8 mouse cellular contexts compared by ENCODE assay signal in the genomic region with DNA sequence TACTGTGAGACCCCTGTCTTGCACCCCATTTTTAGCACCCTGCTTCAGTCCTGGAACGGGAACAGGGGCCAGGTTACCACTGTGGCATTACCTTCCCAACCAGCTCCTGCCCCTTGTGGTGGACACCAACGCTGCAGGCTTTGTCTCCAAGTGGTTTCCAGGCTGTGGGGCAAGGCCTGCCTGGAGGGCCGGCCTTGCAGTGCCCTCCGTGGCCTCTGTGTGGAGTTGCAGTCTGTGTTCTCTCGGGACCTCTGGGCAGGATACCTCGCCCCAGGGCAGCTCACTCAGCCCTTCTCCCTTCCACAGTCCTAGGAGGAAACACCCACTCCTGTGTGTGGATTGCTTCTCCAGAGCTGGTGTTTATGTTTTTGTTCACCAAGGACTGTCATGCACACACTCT. TPM values are rescaled to one million over a fixed set of nuclear protein-coding genes. Genes with fewer than 3 reads are reported as not detected.
DNase-seq lines count a peak whose midpoint lies in the region; ATAC-seq and TF ChIP-seq lines count a peak whose summit lies in the region.

No protein-coding gene starts in this region.

- peak; percentile 87 for DNase-seq in brain, embryonic 14.5 days (ENCODE audit: low read depth)
- peak; percentile 87 for DNase-seq in forebrain, embryonic 10.5 days (ENCODE audit: extremely low spot score, low spot score)
- DNase-seq in kidney, postnatal 0 days (ENCODE audit: low spot score): peak; percentile 93
- DNase-seq in liver, embryonic 11.5 days (ENCODE audit: low spot score): peak; percentile 65
- peak; percentile 37 for DNase-seq in thymus, adult 2 months

- H3K27me3 ChIP-seq in forebrain, embryonic 10.5 days (ENCODE audit: poor library complexity, severe bottlenecking): no peaks in the 10 kb centered on the region
- H3K27me3 ChIP-seq in heart, embryonic 14.5 days (ENCODE audit: control insufficient read depth, insufficient read depth, low read length): no peaks in the 10 kb centered on the region
- H3K27me3 ChIP-seq in kidney, postnatal 0 days (ENCODE audit: insufficient read depth, low read length): no peaks in the 10 kb centered on the region
- H3K27me3 ChIP-seq in liver, embryonic 11.5 days (replicated peaks; ENCODE audit: control insufficient read depth, insufficient read depth, low read length): no peaks in the 10 kb centered on the region
- H3K27me3 ChIP-seq in neural tube, embryonic 12.5 days (replicated peaks): no peaks in the 10 kb centered on the region
- H3K27me3 ChIP-seq in thymus, adult 2 months (ENCODE audit: control insufficient read depth, insufficient read depth, low read length): no peaks in the 10 kb centered on the region

- no peaks in the 10 kb centered on the region for H3K36me3 ChIP-seq in forebrain, embryonic 10.5 days (replicated peaks)
- H3K36me3 ChIP-seq in heart, embryonic 14.5 days (ENCODE audit: control insufficient read depth, insufficient read depth, low read length): no peaks in the 10 kb centered on the region
- H3K36me3 ChIP-seq in kidney, postnatal 0 days (ENCODE audit: insufficient read depth, low read length): no peaks in the 10 kb centered on the region
- no peaks in the 10 kb centered on the region for H3K36me3 ChIP-seq in liver, embryonic 11.5 days (ENCODE audit: control insufficient read depth, insufficient read depth, low read length)
- no peaks in the 10 kb centered on the region for H3K36me3 ChIP-seq in neural tube, embryonic 12.5 days
- no peaks in the 10 kb centered on the region for H3K36me3 ChIP-seq in thymus, adult 2 months (ENCODE audit: control insufficient read depth, insufficient read depth, low read length)

- peak overlapping the region; percentile 35 for H3K4me2 ChIP-seq in heart, embryonic 14.5 days (ENCODE audit: low read length)
- no peak overlapping the region; the same call in 1 of the 2 replicates for H3K4me2 ChIP-seq in kidney, postnatal 0 days (ENCODE audit: low read length)
- H3K4me2 ChIP-seq in liver, embryonic 11.5 days: no peak overlapping the region
- no peak overlapping the region for H3K4me2 ChIP-seq in neural tube, embryonic 12.5 days (replicated peaks)

- ATAC-seq in CD4-positive, CD25-positive, alpha-beta regulatory T cell, adult 4 months: peak; percentile 39
- peak; percentile 81 for ATAC-seq in heart, embryonic 14.5 days (ENCODE audit: insufficient number of reproducible peaks, insufficient read depth, low FRiP score, low read depth)
- ATAC-seq in kidney, postnatal 0 days (replicated peaks; ENCODE audit: low FRiP score, low read depth): peak; percentile 90
- peak; percentile 65 for ATAC-seq in liver, embryonic 11.5 days (replicated peaks; ENCODE audit: low FRiP score)
- ATAC-seq in neural tube, embryonic 12.5 days (ENCODE audit: low FRiP score, low read depth): peak; percentile 85

- H3K9me3 ChIP-seq in forebrain, embryonic 10.5 days: no peaks in the 10 kb centered on the region
- H3K9me3 ChIP-seq in heart, embryonic 14.5 days (ENCODE audit: control insufficient read depth, low read length): no peaks in the 10 kb centered on the region
- no peaks in the 10 kb centered on the region for H3K9me3 ChIP-seq in kidney, postnatal 0 days (replicated peaks; ENCODE audit: low read length)
- no peaks in the 10 kb centered on the region for H3K9me3 ChIP-seq in liver, embryonic 11.5 days (ENCODE audit: control insufficient read depth, low read length)
- no peaks in the 10 kb centered on the region for H3K9me3 ChIP-seq in neural tube, embryonic 12.5 days

- H3K27ac ChIP-seq in forebrain, embryonic 10.5 days: peak overlapping the region; percentile 86
- peak overlapping the region; percentile 3 to 14; a peak in 1 of 4 replicates for H3K27ac ChIP-seq in heart, embryonic 14.5 days (replicated peaks in 1 of 2; ENCODE audit: control insufficient read depth in 1 of 2, insufficient read depth in 1 of 2, low read depth in 2 of 2, low read length in 2 of 2)
- peak overlapping the region; percentile 32 for H3K27ac ChIP-seq in kidney, postnatal 0 days
- H3K27ac ChIP-seq in liver, embryonic 11.5 days (ENCODE audit: low read depth, low read length): no peak overlapping the region
- H3K27ac ChIP-seq in neural tube, embryonic 12.5 days: no peak overlapping the region
- no peak overlapping the region for H3K27ac ChIP-seq in thymus, adult 2 months (ENCODE audit: control insufficient read depth, insufficient read depth, low read length)

- WGBS in forebrain, embryonic 10.5 days: 2% methylated on average over 6 of the region's 6 CpGs
- WGBS in heart, embryonic 14.5 days: 2% methylated on average over 6 of the region's 6 CpGs
- 0% methylated on average over 6 of the region's 6 CpGs for WGBS in kidney, postnatal 0 days
- 10% methylated on average over 6 of the region's 6 CpGs for WGBS in liver, embryonic 11.5 days
- 4% methylated on average over 6 of the region's 6 CpGs for WGBS in neural tube, embryonic 12.5 days
- 7% methylated on average over 6 of the region's 6 CpGs for WGBS in thymus, adult 2 months

- no peak overlapping the region for H3K4me3 ChIP-seq in forebrain, embryonic 10.5 days
- H3K4me3 ChIP-seq in heart, embryonic 14.5 days (ENCODE audit: control insufficient read depth in 1 of 2, insufficient read depth in 1 of 2, low read depth in 1 of 2, low read length in 2 of 2): peak overlapping the region in 1 of 2 experiments; percentile 11; a peak in 1 of 4 replicates
- H3K4me3 ChIP-seq in kidney, postnatal 0 days (replicated peaks; ENCODE audit: low read depth, low read length): no peak overlapping the region
- H3K4me3 ChIP-seq in liver, embryonic 11.5 days (ENCODE audit: low read depth, low read length): no peak overlapping the region
- no peak overlapping the region for H3K4me3 ChIP-seq in neural tube, embryonic 12.5 days
- no peak overlapping the region for H3K4me3 ChIP-seq in thymus, adult 2 months (ENCODE audit: control insufficient read depth, insufficient read depth, low read length)

- no peak for TF ChIP-seq POLR2A in brain, embryonic 14.5 days (IDR thresholded peaks at IDR 0.05; ENCODE audit: borderline replicate concordance, extremely low read depth, insufficient read depth, insufficient read length, poor library complexity, severe bottlenecking)
- TF ChIP-seq POLR2A in thymus, adult 2 months (IDR thresholded peaks at IDR 0.05; ENCODE audit: control insufficient read depth, extremely low read depth, insufficient read depth, low read length, poor library complexity): no peak

- H3K4me1 ChIP-seq in forebrain, embryonic 10.5 days: peaks cover 44% of the 10 kb centered on the region
- peaks cover 24 to 30% of the 10 kb centered on the region in 2 experiments for H3K4me1 ChIP-seq in heart, embryonic 14.5 days (ENCODE audit: control insufficient read depth in 2 of 2, insufficient read depth in 2 of 2, low read length in 2 of 2)
- H3K4me1 ChIP-seq in kidney, postnatal 0 days (replicated peaks; ENCODE audit: insufficient read depth, low read length): 0 out of 2 replicates have a peak, but pooled peaks cover 4% of the 10 kb centered on the region
- 0 out of 2 replicates have a peak, but pooled peaks cover 4% of the 10 kb centered on the region for H3K4me1 ChIP-seq in liver, embryonic 11.5 days (replicated peaks; ENCODE audit: control insufficient read depth, insufficient read depth, low read length)
- peaks cover 18% of the 10 kb centered on the region for H3K4me1 ChIP-seq in neural tube, embryonic 12.5 days
- H3K4me1 ChIP-seq in thymus, adult 2 months (replicated peaks; ENCODE audit: control insufficient read depth, insufficient read depth, low read length): no peaks in the 10 kb centered on the region

- H3K9ac ChIP-seq in heart, embryonic 14.5 days (ENCODE audit: low read length): no peak overlapping the region
- no peak overlapping the region for H3K9ac ChIP-seq in kidney, postnatal 0 days (ENCODE audit: low read depth, low read length)
- no peak overlapping the region for H3K9ac ChIP-seq in liver, embryonic 11.5 days (ENCODE audit: low read depth, low read length)
- H3K9ac ChIP-seq in neural tube, embryonic 12.5 days: no peak overlapping the region

- TF ChIP-seq CTCF in brain, embryonic 14.5 days (IDR thresholded peaks at IDR 0.05; ENCODE audit: borderline replicate concordance, extremely low read depth, insufficient read depth, insufficient read length): peak; percentile 81
- peak; percentile 96 for TF ChIP-seq CTCF in kidney, postnatal 0 days (IDR thresholded peaks at IDR 0.05; ENCODE audit: low read depth)
- TF ChIP-seq CTCF in thymus, adult 2 months (IDR thresholded peaks at IDR 0.05; ENCODE audit: borderline replicate concordance, control insufficient read depth, extremely low read depth, insufficient read depth, low read length, poor library complexity): peak; percentile 71; the same call in 1 of the 2 replicates

RNA-seq across cellular contexts. Expression of a gene that starts 43.2 kb away (rescaled TPM):
- 1 to 10 TPM; 5.0 to 7.0 TPM for polyA plus RNA-seq in CD4-positive, CD25-positive, alpha-beta regulatory T cell, adult 4 months (2017; shearing (Covaris generic))
- polyA plus RNA-seq in brain, embryonic 14.5 days (2012; rRNA removed): 0.75 and 1.1 TPM in 2 replicates
- polyA plus RNA-seq in forebrain, embryonic 10.5 days (2016; fragmentation: Nextera tagmentation; extraction: Ambion mirVana): 0.77 and 1.1 TPM in 2 replicates
- 0.89 and 1.9 TPM in 2 replicates for polyA plus RNA-seq in heart, embryonic 14.5 days (2014; fragmentation: Nextera tagmentation; extraction: Ambion mirVana)
- polyA plus RNA-seq in kidney, postnatal 0 days (2015; fragmentation: Nextera tagmentation; extraction: Ambion mirVana): 0.89 and 0.91 TPM in 2 replicates
- polyA plus RNA-seq in liver, embryonic 11.5 days (2014; fragmentation: Nextera tagmentation; extraction: Ambion mirVana): 0.16 and 0.25 TPM in 2 replicates
- polyA plus RNA-seq in neural tube, embryonic 12.5 days (2016; fragmentation: Nextera tagmentation; extraction: Ambion mirVana): 0.58 and 0.64 TPM in 2 replicates
- 0.50 and 0.51 TPM in 2 replicates for polyA plus RNA-seq in thymus, adult 2 months (2012; rRNA removed)

Comparison
In these comparisons a context has a peak if more than half of its experiments do, and no peak if none do; other contexts are left out.
1. ATAC-seq: peak in every context shown above with its lines; median percentile 90 in kidney, postnatal 0 days; 85 in neural tube, embryonic 12.5 days; 81 in heart, embryonic 14.5 days; 65 in liver, embryonic 11.5 days; 39 in CD4-positive, CD25-positive, alpha-beta regulatory T cell, adult 4 months.
2. DNase-seq: peak in every context shown above with its lines; median percentile 93 in kidney, postnatal 0 days; 87 in brain, embryonic 14.5 days; 87 in forebrain, embryonic 10.5 days; 65 in liver, embryonic 11.5 days; 37 in thymus, adult 2 months.
3. H3K27ac ChIP-seq: peak in forebrain, embryonic 10.5 days (single experiment), heart, embryonic 14.5 days (2 of 2) and kidney, postnatal 0 days (single experiment); none in liver, embryonic 11.5 days (single experiment), neural tube, embryonic 12.5 days (single experiment) and thymus, adult 2 months (single experiment).
4. Peak in every context shown above with its lines, with median percentiles within 50 percentile points of each other: CTCF ChIP-seq.